Mouse (Mus musculus): ENCODE measurements around the gene Gm17087.

Gene Gm17087

DNA sequence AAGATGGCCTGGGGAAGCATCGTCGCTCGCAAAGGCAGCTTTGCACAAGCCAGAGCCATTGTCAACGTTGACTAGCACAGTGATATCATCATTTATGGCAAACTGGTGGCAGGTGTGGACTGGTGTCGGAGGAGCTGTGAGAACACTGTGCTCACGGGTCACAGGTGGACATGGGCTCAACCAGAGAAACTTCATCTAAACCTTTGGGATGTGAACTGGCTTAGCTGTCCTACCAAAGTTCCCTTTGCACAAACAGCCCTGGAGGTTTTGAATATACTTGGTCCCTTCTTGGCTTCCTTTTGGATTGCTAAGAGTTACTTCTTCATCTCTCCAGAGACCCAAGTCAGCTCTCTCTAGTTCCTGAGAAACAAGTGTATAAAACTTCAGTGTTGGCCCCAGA is at the start of gene Gm17087:
Gm17087 (minus strand) TSS at position 101 of the 400 bp plus-strand sequence.
- DNase-seq, result no peak

DNA sequence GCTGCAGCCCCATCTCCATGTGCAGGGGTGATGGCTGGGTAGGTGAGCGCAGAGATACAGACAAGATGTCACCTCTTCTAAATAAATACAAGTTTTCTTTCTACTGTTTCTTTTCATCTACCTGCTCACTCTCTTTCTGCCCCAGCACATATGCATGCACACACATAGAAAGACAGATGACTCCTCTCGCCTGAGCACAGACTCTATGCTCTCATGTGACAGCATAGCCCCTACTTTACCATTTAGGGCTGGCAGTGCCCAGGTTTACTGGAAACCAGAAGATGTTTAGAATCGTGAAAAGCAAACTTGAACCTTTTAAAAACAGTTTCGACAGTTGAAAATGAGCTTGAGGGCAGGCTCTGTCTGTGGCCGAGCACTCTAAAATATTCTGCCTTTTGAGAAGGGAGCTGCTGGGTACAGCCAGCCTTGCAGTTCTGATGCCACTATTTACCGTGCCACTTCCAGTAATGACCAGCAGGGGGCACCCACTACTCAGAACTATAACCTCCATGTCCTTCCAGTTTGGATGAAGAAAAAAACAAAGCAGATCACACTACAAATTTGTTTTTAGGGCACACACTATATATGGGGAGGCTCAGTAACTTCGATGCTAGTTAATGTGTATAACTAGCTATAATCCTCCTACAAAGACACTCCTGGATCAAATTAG is 47.3 kb upstream of the Gm17087 start:
- DNase-seq, result peak; percentile 74

DNA sequence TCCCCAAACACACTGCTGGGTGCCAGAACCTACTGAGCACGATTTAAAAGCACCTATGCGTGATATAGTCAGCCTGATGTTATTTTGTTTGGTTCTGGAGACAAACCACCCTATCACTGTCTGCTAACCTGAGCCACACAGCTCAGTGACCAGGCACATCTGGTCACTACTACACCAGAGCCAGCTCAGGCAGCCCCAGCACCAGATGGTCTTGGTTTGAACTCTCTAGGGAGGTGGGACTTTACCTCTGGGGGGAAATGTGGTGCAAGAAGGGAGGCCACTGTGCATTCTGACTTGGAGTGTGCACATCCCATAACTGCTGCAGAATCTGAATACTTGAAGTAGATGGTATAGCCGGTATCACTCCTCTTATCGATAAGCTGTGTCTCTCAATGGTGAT is 45.2 kb upstream of the Gm17087 start:
- DNase-seq, result no peak

DNA sequence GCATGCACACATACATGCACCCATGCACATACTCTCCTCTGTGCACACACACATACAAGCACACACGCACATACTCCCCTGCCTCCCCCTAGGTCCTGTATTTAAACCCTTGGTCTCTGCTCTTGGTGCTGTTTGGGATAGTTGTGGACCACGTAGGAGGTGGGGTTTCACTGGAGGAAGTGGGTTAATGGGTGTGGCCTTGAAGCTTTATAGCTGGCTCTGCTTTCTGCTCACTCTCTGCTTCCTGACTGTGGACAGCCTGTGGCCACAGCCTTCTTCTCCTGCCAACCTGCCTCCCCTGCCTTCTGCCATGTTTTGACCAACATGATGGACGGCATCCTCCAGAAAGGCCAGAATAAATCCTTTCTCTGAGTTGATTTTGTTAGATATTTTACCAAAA is 39.9 kb upstream of the Gm17087 start:
- no peak for DNase-seq

DNA sequence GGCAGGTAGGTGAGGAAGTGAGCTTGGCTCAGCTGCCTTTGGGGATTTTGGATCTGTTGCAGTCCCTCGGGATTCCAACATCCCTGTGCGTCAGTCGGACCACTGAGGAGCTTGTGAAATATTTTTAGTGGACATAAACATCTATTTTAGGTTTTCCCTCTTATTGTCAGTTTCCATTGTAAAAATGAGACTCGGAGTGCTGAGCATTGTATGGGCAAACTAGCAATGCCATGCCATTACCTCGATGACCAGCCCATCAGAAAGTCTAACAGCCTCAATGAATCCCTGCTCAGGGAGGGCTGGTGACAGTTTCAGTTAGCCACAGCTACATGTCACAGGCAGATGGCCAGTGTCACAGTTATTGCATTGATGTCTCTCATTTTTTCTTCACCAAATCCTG is 39.2 kb upstream of the Gm17087 start:
- no peak for DNase-seq

DNA sequence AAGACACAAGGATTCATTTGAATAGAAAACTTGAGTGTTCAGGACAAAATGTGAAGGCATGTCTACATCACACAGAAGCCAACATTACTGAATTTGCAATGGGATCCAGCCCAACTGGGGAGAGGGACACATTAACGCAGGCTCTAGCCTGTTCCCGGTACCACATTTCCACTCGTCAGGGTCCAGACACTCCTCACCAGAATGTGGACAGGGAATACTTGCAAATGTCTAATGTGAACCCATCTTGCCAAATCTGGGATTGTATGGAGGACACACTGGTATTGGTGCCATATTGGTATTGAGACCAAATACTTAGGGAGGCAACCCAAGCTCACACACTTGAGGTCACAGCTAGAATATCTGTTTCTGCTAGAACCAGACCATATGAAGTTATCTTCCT is 36.2 kb upstream of the Gm17087 start:
- no peak for DNase-seq

DNA sequence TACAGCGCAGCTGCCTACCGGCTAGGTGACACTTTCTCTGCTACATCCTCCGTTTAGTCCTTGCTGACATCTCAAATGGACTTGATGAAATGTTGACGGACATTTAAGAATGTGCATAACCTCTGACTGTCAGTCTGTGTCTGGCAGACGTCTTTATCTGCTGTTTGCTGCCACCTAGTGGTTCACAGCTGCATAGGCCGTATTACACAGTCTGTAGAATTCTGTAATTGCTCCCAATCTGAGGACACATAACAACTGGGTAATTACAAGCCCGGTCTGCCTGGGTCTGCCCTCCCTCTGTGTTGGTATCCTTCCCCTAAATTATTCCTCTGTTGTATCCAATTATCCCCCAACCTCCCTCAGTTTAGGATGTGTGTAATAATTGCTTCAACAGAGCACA is 31.0 kb upstream of the Gm17087 start:
- DNase-seq, result peak; percentile 73

DNA sequence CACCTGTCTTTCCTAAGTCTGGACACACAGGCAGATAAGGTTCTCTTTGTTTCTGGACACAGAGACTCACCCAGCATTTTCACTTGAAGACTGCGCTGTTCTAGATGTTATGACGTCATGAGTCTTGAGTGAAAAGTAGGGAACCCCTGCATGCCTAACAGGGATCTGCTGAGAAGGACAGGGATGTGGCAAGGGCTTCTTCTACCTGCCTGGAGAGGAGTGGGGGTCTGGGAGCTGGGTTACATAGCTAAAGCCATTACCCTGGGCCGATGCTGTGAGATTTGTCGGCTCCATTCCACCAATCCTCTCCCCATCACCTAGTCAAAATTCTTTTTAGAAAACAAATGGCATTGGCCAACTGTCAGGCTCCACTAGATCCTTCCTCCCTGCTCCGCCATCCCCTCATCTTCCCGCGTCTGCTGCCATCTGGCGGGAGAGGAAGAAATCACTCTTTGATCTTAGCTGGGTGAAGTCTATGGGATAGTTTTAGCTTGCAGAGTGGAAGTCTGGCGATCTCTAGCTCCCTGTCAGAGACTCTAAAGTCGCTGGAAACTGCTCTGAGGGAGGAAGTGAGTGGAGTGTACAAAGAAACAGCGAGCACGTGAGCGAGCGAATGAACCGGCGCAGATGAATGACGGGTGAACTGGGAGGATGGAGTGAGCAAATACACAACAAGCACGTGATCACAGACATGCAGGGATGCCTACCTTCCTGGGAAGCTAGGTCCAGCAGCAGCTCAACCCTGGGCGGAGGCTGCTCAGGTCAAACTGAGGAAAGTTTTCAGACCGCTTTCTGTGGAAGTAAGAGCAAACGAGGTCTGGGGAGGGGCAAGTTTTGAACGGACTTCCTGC is 25.9 kb upstream of the Gm17087 start:
- peak; percentile 84 for DNase-seq

DNA sequence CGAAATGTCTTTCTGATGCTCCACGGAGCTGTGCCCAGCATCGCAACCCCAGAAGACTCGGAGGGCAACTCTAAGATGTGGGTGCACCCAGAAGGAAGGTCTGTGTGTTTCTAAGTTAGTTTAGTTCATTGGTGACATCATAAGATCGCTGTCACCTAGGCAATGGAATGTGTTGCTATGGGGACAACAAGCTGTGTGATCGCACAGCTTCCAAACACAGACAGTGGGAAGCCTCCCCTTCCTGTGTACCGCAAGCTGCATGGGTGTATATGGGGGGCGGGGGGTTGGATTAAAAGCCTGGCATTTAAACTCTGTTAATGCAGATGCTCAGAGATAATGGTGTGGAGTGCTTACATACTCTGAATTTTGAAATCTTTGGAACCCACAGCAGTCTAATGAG is 14.8 kb upstream of the Gm17087 start:
- no peak for DNase-seq

DNA sequence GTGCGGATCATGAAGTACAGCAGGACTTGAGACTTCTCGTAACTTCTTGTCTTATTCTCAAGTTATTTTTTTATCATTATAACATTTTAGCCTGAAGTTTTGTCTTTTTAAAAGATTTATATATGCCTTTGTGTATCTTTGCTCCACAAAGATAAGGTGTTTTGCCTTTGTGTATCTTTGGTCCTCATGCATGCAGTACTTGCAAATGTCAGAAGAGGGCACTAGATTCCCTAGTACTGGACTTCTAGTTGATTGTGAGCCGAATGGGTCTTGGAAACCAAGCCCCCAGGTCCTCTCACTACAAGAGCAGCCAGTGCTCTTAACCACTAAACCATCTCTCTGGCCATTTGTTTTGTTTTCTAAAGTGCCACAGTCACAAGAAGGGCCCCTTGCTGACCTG is 13.6 kb upstream of the Gm17087 start:
- DNase-seq, result peak; percentile 37

DNA sequence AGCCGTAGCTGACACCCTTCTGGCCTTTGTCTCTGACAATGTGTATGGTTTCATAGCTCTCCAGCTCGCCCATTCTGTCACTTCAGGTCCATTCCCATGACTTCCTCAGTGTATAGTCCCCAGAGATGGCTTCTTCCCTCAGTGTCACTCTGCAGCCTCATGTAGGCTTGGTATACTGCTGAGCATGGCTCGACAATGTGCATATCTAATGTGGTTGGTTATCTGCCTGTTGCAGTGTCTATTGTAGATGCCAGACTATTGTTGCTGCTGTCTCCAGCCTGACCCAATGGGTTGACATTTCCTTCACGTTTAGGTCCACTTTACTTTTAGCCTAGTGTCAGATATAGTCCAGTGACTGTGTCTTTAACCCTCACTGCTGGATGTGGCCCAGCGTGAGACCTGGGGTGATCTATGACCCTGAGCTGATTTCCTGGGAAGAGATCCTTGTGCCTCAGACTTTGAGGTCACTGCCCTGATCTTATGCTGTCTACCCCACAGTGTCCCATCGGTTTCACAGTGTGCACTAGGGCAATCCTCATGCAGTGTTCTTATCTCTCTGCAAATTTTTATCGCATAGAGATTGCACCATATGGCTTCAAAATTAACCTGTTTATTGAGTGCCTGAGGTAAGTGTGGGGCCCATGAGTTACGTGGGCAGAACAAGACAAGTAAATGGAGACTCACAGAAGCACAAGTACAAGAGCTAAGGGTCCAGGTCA is 7.0 kb upstream of the Gm17087 start:
- no peak for DNase-seq

DNA sequence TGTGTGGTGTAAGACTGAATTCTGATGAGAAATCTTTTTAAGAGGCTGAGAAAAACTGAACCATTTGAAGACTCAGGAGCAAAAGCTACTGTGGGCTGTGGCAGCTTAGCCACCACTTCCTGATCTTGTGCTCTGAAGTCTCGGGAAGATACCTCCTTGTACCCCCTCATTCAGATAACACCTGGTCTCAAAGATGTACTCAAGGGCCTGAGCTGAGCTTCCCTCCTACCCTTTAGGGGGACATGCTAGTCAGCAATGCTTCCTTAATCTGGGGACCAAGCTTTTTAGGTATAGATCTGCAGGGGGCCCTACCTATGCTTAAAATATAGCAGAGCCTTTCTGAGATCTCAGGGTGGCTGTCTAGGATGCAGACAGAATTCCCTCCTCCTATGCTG is 3.9 kb downstream of the Gm17087 start:
- peak; percentile 57 for DNase-seq

DNA sequence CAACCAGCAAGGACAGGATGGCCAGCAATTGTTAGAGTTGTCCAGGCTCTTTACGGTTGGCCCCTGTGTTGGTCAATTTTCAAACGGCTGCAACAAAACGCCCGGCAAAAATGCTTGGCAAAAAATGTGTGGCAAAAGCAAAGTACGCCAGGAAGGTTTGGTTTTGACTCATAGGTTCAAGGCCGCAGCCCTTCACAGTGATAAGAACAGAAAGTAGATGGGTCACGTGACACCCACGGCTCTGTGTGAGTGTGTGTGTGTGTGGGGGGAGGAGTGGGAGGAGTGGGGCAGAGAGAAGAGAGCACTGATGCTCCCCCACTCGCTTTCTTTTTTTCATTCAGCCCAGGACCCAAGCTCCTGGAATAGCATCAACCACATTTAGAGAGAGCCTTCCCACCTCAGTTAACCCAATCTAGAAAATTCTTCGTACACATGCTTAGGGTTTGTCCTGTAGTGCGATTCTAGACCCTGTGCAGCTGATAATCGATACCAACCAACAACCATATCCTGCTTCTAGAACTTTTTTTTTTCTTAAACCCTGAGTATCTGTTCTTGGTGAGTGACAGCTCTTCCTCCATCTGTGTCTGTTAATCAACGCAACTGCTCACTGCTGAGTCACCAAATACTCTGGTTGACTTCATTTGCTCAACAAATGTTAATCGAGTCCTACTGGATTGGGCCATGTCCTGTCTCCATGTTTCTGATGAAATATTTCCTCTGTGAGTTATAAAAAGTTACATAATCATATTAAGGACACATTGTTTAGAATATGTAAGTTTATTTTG is 4.5 kb downstream of the Gm17087 start:
- peak; percentile 64 for DNase-seq

DNA sequence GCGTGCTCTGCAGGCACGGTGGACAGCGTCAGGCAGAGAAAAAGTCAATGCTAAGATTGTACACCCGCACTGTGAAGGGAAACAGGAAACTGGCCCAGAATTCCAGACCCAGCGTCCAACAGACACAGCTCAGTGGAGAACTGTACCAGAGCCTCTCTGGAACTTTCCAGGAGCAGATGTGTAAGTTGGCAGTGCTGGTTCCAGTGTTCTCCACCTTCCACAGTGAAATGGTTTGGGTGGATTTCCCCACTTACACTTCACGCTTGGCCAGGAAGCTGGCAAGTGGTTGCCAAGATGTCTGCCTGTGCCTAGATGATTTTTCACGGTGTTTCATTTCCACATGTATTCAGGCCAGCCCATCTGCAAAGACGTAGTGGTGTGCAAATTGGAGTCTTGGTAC is 8.8 kb downstream of the Gm17087 start:
- no peak for DNase-seq

DNA sequence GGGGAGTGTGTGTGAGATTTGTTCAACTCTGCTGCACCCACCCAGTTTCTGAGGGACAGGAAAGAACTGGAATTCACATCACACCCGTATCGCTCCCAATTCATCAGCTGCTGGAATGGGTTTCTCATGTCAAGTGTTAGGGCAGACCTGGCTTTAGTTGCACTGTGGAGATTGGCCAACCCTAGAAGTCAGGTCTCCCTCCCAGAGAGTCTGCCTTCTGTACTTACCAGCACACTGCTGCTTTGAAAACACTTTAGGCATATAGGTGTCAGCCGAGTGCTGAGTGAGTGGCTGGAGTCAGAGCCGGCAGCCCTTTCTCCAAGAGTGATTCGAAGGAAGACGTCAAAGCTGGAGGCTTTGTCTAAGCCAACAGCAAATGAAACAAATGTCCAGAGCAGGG is 10.5 kb downstream of the Gm17087 start:
- DNase-seq, result no peak

DNA sequence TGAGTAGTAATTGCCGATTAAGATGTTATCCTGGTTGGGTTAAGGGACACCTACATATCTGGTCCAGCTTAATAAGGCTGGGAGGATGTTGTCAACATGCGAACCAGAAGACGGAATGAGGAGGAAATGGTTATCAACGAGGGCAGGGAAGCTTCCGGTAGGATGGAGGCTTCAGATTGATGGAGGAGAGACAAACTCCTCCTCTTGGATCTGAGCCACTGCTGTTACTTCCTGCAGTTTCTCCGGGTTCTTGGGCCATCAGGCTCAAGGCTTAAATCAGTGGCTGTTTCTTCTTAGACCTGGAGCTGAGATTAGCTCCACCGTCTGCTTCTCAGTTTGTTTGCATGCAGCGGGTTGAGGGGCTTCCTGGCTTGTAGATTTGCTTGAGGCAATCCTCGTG is 11.0 kb downstream of the Gm17087 start:
- no peak for DNase-seq

DNA sequence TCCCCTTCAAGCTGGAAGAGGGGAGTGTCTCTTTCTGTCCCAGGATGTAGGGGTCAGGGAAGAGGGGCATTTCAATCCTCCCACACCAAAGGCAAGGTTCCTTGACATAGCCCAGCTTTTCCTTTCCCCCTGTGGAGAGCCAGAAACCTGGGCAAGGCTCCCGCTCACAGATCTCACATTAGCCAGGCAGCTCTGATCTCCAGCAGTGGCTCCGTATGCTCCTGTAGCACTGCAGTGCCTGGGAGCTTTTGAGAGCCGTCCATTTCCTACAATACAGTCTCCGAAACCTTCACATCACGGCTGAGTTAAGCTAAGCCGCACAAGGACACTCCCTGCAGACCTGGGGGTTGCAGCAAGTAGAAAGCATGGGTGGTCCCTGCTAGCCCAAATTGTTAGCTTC is 12.5 kb downstream of the Gm17087 start:
- DNase-seq, result no peak

DNA sequence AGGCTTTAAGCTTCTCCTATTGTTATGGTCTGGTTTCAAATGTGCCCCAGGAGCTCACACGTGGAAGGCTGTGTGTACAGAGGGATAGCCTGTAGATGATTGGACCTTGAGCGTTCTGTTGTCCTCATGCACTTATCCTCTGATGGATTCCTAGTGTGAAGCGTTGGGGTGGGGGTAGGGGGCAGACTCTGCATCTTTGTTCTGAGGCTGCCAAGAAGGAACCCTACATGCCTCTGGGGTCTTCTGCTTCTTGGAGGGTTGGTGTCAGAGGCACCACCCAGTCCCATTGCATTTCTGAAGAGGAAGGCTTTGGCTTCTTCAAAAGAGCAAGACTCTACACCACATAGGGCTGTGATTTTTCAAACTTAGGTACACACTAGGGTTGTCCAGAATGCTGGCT is 13.1 kb downstream of the Gm17087 start:
- no peak for DNase-seq

DNA sequence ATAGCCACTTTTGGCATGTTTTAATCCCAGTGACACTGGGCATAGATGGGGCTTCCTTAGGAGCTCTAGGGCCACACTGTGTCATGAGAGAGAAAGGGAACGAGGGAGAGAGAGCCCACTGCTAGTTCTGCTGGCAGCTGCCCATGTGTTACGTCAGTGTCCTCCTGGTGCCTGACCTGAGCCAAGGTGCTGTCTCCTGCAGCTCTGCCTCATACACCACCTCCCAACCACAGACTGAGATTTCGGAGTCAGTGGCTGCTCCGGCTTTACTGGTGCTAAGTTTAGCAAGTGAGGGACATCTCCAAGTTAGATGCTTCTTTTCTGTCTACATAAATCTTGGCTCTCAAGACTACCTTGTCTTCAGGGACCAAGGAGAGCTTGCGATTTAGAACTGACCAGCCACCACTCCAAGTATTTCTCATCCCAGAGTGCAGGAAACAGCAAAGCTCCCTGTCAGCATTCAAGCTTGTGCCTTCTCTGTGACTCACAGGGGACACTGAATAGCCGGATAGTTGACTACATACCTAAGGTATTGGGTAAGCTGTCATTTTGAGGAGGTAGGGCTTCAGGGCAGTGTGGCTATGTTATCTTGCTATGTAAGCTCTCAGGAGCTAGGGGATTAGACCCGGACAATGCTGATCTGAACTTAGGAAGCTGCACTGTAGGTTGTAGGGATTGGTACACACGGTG is 14.3 kb downstream of the Gm17087 start:
- no peak for DNase-seq

DNA sequence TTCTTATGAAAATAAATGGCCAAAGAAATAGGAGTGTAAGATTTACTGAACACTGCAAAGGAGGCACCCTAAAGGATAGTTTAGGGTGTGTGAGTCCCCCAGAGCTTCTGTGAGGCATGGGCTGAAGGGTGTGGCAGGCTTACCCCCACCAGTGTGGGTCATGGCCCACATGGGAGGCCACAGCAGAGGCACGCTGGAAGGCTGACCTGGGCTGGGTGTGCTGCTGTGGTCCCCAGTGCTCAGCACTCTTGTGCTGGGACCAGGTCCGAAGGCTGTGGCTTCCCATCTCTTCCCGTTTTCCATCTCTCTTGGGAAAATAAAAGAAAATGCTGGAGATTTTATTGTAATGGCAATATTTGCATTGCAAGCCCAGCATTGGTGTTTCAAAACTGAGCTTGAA is 15.1 kb downstream of the Gm17087 start:
- DNase-seq, result no peak

DNA sequence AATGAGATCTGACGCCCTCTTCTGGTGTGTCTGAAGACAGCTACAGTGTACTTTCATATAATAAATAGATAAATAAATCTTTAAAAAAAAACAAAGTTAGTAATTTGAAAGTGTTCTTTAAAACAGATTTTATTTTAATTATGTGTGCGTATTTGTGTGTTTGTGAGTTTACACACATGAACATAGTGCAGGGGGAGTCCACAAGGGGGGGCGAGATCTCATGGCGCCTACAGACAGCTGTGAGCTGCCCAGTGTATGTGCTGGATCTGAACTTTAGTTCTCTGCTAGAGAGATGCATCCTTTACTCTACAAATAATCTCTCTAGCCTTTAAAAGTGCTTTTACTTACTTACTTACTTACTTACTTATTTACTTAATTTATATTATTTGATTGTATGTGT is 18.0 kb downstream of the Gm17087 start:
- DNase-seq, result peak; percentile 22

DNA sequence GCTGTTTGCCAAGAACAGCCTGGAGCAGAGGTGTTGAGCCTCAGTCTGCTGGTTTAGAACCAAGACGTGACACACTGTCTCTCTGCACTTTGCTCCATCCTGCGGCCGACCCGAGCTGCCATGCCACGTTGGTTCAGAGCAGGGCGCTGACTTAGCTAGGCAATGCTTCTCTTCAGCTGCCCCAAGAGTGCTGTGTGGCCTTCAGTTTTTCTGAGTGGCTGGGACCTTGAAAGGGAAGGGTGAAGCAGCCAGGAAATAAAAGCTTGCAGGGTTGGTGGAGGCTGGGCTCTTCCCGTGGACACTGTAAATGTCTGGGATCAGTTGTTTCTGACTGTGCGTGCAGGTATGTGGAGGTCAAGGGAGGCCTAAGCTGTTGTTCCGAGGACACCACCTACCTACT is 20.4 kb downstream of the Gm17087 start:
- no peak for DNase-seq

Measured in thymus, postnatal 25 days (tissue).